Mouse (Mus musculus): ENCODE measurements around the gene Zfp536.

DNA sequence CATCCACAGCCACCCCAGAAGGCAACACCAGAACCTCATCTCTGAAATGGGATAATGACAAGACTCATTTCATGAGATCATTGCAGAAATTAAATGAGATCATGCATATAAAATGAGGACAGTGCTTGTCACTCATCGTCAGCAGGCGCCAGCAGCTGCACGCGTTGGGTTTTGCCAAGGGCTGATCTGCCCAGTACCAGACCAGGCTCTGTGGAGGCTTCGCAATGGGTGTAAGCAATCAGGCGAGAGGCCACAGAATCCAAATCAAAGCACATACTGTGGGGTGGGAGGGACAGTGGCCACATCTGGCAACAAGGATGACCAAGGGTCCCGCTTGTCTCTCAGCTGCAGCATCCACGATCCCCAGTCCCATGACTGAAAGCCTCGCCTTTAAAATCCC, 69.0 kb downstream of the Zfp536 start:
- TF ChIP-seq CTCF (IDR thresholded peaks at IDR 0.05), result no peak
- TF ChIP-seq EP300 (IDR thresholded peaks at IDR 0.05), result no peak

All from lung, postnatal 0 days (tissue).